Comparison of ENCODE assay signal across 10 mouse cellular contexts in genomic region chr10:63954308-63954930, GRCm38 (mm10). TPM values are rescaled to one million over a fixed set of nuclear protein-coding genes. Genes with fewer than 3 reads are reported as not detected.
DNase-seq lines count a peak whose midpoint lies in the region; ATAC-seq and TF ChIP-seq lines count a peak whose summit lies in the region.
"Had no signal": no experiment of that assay in that cellular context is flagged by ENCODE, and none has a peak within 500 bp of the region (broad histone marks: within the 10 kb centered on the region; RNA-seq: fewer than 3 reads in every experiment).

No protein-coding gene starts in this region.

- ATAC-seq in embryonic facial prominence, embryonic 12.5 days (ENCODE audit: insufficient number of reproducible peaks, insufficient read depth, low FRiP score, low TSS enrichment) = no peak
- ATAC-seq in neural tube, embryonic 11.5 days (ENCODE audit: insufficient read depth, low FRiP score, low TSS enrichment) = no peak
- no peak for ATAC-seq in forebrain, embryonic 15.5 days (replicated peaks)

- TF ChIP-seq CTCF in kidney, adult 2 months (conservative IDR thresholded peaks at IDR 0.05; ENCODE audit: insufficient read depth, insufficient read length, low read depth, low read length) = no peak

- H3K36me3 ChIP-seq in kidney, adult 2 months (ENCODE audit: control insufficient read depth, insufficient read depth, low read length) = no peaks in the 10 kb centered on the region
- H3K36me3 ChIP-seq in embryonic facial prominence, embryonic 12.5 days = no peaks in the 10 kb centered on the region
- H3K36me3 ChIP-seq in neural tube, embryonic 11.5 days (ENCODE audit: control insufficient read depth, insufficient read depth, low read length) = no peaks in the 10 kb centered on the region
- H3K36me3 ChIP-seq in forebrain, embryonic 15.5 days = no peaks in the 10 kb centered on the region
- H3K36me3 ChIP-seq: embryonic facial prominence, embryonic 15.5 days; liver, embryonic 13.5 days had no signal

- no peak for TF ChIP-seq POLR2A in kidney, adult 2 months (IDR thresholded peaks at IDR 0.05; ENCODE audit: low read depth, low read length)

- no peak overlapping the region for H3K4me2 ChIP-seq in embryonic facial prominence, embryonic 12.5 days (replicated peaks)
- no peak overlapping the region for H3K4me2 ChIP-seq in neural tube, embryonic 11.5 days (ENCODE audit: low read depth)
- no peak overlapping the region for H3K4me2 ChIP-seq in forebrain, embryonic 15.5 days (replicated peaks)
- H3K4me2 ChIP-seq: embryonic facial prominence, embryonic 15.5 days; liver, embryonic 13.5 days had no signal

- no peak overlapping the region for H3K9ac ChIP-seq in embryonic facial prominence, embryonic 12.5 days
- no peak overlapping the region for H3K9ac ChIP-seq in neural tube, embryonic 11.5 days (ENCODE audit: low read length)
- no peak overlapping the region for H3K9ac ChIP-seq in forebrain, embryonic 15.5 days (replicated peaks)
- H3K9ac ChIP-seq: embryonic facial prominence, embryonic 15.5 days; liver, embryonic 13.5 days had no signal

- H3K4me1 ChIP-seq in kidney, adult 2 months (ENCODE audit: control insufficient read depth, insufficient read depth, low read length) = no peaks in the 10 kb centered on the region
- H3K4me1 ChIP-seq in embryonic facial prominence, embryonic 12.5 days = peaks cover 5% of the 10 kb centered on the region; the same call in 1 of the 2 replicates
- H3K4me1 ChIP-seq in neural tube, embryonic 11.5 days (ENCODE audit: control insufficient read depth, insufficient read depth, low read length) = no peaks in the 10 kb centered on the region
- no peaks in the 10 kb centered on the region for H3K4me1 ChIP-seq in forebrain, embryonic 15.5 days
- H3K4me1 ChIP-seq: liver, embryonic 13.5 days had no signal

- no peaks in the 10 kb centered on the region for H3K9me3 ChIP-seq in embryonic facial prominence, embryonic 12.5 days
- no peaks in the 10 kb centered on the region for H3K9me3 ChIP-seq in neural tube, embryonic 11.5 days (ENCODE audit: control insufficient read depth, low read length)
- H3K9me3 ChIP-seq in forebrain, embryonic 15.5 days = no peaks in the 10 kb centered on the region
- H3K9me3 ChIP-seq: embryonic facial prominence, embryonic 15.5 days; liver, embryonic 13.5 days had no signal

- WGBS in kidney, adult 2 months = 23% methylated on average over 6 of the region's 7 CpGs
- 4% methylated on average over 6 of the region's 7 CpGs for WGBS in embryonic facial prominence, embryonic 12.5 days
- WGBS in neural tube, embryonic 11.5 days = 29% methylated on average over 6 of the region's 7 CpGs
- 34% methylated on average over 6 of the region's 7 CpGs for WGBS in forebrain, embryonic 15.5 days

- no peak overlapping the region for H3K4me3 ChIP-seq in kidney, adult 2 months (ENCODE audit: insufficient read depth, low read depth, low read length)
- H3K4me3 ChIP-seq in embryonic facial prominence, embryonic 12.5 days = no peak overlapping the region
- H3K4me3 ChIP-seq in neural tube, embryonic 11.5 days (ENCODE audit: low read depth, low read length) = no peak overlapping the region
- no peak overlapping the region for H3K4me3 ChIP-seq in forebrain, embryonic 15.5 days
- H3K4me3 ChIP-seq: embryonic facial prominence, embryonic 15.5 days; liver, embryonic 13.5 days had no signal

- H3K27ac ChIP-seq in kidney, adult 2 months (ENCODE audit: insufficient read depth, low read depth, low read length) = no peak overlapping the region
- 0 out of 2 replicates have a peak overlapping the region, but pooled peaks have one; percentile 50 for H3K27ac ChIP-seq in embryonic facial prominence, embryonic 12.5 days
- no peak overlapping the region for H3K27ac ChIP-seq in neural tube, embryonic 11.5 days (ENCODE audit: low read depth, low read length)
- H3K27ac ChIP-seq in forebrain, embryonic 15.5 days (replicated peaks) = no peak overlapping the region
- H3K27ac ChIP-seq: embryonic facial prominence, embryonic 15.5 days; liver, embryonic 13.5 days had no signal

- DNase-seq in kidney, adult 2 months = peak; percentile 1
- no peak for DNase-seq in kidney, adult 8-10 months
- peak; percentile 56 for DNase-seq in adrenal gland, postnatal 10 days
- DNase-seq in heart, postnatal 14 days = peak; percentile 55 to 57
- peak; percentile 49 for DNase-seq in neural tube, embryonic 11.5 days (ENCODE audit: low spot score)
- no peak for DNase-seq in left cerebral cortex, postnatal 14 days (ENCODE audit: low spot score in 2 of 2)
- DNase-seq: liver, embryonic 13.5 days had no signal

- intact Hi-C loops in heart, postnatal 14 days (cut with DNase I) = no loop called here
- intact Hi-C loops in left cerebral cortex, postnatal 14 days (cut with DNase I) = no loop called here

- H3K27me3 ChIP-seq in kidney, adult 2 months (replicated peaks; ENCODE audit: control insufficient read depth, insufficient read depth, low read length) = no peaks in the 10 kb centered on the region
- H3K27me3 ChIP-seq in embryonic facial prominence, embryonic 12.5 days = no peaks in the 10 kb centered on the region
- no peaks in the 10 kb centered on the region for H3K27me3 ChIP-seq in neural tube, embryonic 11.5 days (ENCODE audit: control insufficient read depth, insufficient read depth, low read length)
- no peaks in the 10 kb centered on the region for H3K27me3 ChIP-seq in forebrain, embryonic 15.5 days
- H3K27me3 ChIP-seq: embryonic facial prominence, embryonic 15.5 days; liver, embryonic 13.5 days had no signal

RNA-seq across cellular contexts. Expression of gene Gm10118, which starts 27.2 kb away (rescaled TPM):
- polyA plus RNA-seq in kidney, adult 2 months (2012; rRNA removed) = not detected in 2 replicates
- total RNA-seq in adrenal gland, postnatal 10 days (2021) = not detected
- 0.11 TPM in 1 of 2 replicates, not detected in the other for polyA plus RNA-seq in embryonic facial prominence, embryonic 12.5 days (2016; fragmentation: Nextera tagmentation; extraction: Ambion mirVana)
- total RNA-seq in heart, postnatal 14 days (2021) = not detected
- polyA plus RNA-seq in neural tube, embryonic 11.5 days (2014; fragmentation: Nextera tagmentation; extraction: Ambion mirVana) = 0.24 and 0.40 TPM in 2 replicates
- 0.70 and 0.73 TPM in 2 replicates for polyA plus RNA-seq in forebrain, embryonic 15.5 days (2015; fragmentation: Nextera tagmentation; extraction: Ambion mirVana)
- total RNA-seq in left cerebral cortex, postnatal 14 days (2021) = 1 to 10 TPM; 5.6 to 5.9 TPM
- polyA plus RNA-seq: liver, embryonic 13.5 days had no signal

Comparison
In these comparisons a context has a peak if more than half of its experiments do, and no peak if none do; other contexts are left out.
1. DNase-seq: peak in kidney, adult 2 months (single experiment), adrenal gland, postnatal 10 days (single experiment), heart, postnatal 14 days (2 of 2) and neural tube, embryonic 11.5 days (single experiment); none in kidney, adult 8-10 months (0 of 2) and left cerebral cortex, postnatal 14 days (0 of 2).